Mouse (Mus musculus) olfactory bulb, adult 2 months (tissue): ENCODE data around the gene Ccdc6. TPM values are rescaled to one million over a fixed set of nuclear protein-coding genes. Genes with fewer than 3 reads are reported as not detected.

Source experiments
- H3K27ac ChIP-seq: fragments of 200-500 bp; 2 replicates; pipeline ENCODE4 v1.5.1; 2012; ENCODE audit warnings: low read depth, low read length; ENCODE audit not compliant: insufficient read depth
- H3K4me1 ChIP-seq: fragments of 200-500 bp; 2 replicates; pipeline ENCODE4 v1.6.1; 2012; ENCODE audit warnings: low read length; ENCODE audit not compliant: control insufficient read depth, insufficient read depth
- H3K4me3 ChIP-seq: fragments of 200-500 bp; 2 replicates; pipeline ENCODE4 v1.5.1; 2012; ENCODE audit warnings: mild to moderate bottlenecking, low read depth, low read length, moderate library complexity; ENCODE audit not compliant: insufficient read depth
- CTCF ChIP-seq: fragments of 200-500 bp; IDR thresholded peaks from 2 replicates; pipeline ENCODE4 v1.5.1; 2012; ENCODE audit warnings: low read depth, mild to moderate bottlenecking, low read length, moderate library complexity; ENCODE audit not compliant: insufficient read depth
- POLR2A ChIP-seq: fragments of 200-500 bp; IDR thresholded peaks from 2 replicates; pipeline ENCODE4 v1.6.1; 2012; ENCODE audit warnings: mild to moderate bottlenecking, low read depth, low read length, moderate library complexity; ENCODE audit not compliant: insufficient read depth
- WGBS: fragments of 180-500 bp; shearing (Covaris S2); methylation state at CpG from one replicate; pipeline ENCODE4 v1.1.7; 2018; 5-methylcytosine and 5-hydroxymethylcytosine counted together
- polyA plus RNA-seq: library from polyadenylated mRNA; stranded (reverse); fragments of >200 nt; gene quantifications from 2 replicates; pipeline ENCODE4 v1.2.4, GENCODE M21; 2012; ENCODE audit warnings: low replicate concordance; ENCODE audit not compliant: missing spikeins, insufficient read depth, insufficient read length

Gene Ccdc6
- polyA plus RNA-seq, 1 experiment = not detected

DNA sequence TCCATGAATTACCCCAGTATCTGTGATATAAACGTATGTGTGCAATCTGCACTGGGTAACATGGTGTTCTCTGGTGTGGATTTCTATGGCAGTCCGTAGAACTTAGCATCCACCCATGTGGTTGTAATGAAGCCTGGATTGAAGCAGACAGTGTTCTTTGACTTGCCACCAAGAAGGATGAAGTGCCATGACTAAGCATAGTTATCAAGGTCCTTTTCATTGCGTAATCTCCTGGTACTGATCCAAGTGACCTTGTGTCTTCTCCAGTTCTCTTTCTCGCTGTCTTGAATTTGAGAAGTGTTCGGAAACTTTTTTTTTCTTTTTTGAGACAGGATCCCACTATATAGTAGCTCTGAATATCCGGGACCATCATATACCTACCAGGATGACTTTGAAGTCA is 127.7 kb downstream of the Ccdc6 start:
- no peak for TF ChIP-seq POLR2A
- no peak for TF ChIP-seq CTCF
- Histone ChIP-seq H3K4me3 (no peak overlapping the region), H3K4me1 (no peaks in the 10 kb centered on the region), H3K27ac (no peak overlapping the region)
- 93% methylated on average over 6 of the region's 6 CpGs for WGBS

- no peak for TF ChIP-seq CTCF
- 64% methylated on average over 6 of the region's 6 CpGs for WGBS
- Histone ChIP-seq H3K27ac (no peak overlapping the region), H3K4me3 (no peak overlapping the region), H3K4me1 (no peaks in the 10 kb centered on the region)
Measured at GRCm38 (mm10) chr10:70225760-70226159, 128.8 kb downstream of the Ccdc6 start.

GRCm38 (mm10) chr10:70226608-70227007 is 129.7 kb downstream of the Ccdc6 start:
- Histone ChIP-seq H3K27ac (no peak overlapping the region), H3K4me3 (no peak overlapping the region), H3K4me1 (no peaks in the 10 kb centered on the region)
- TF ChIP-seq CTCF (no peak), POLR2A (no peak)

DNA sequence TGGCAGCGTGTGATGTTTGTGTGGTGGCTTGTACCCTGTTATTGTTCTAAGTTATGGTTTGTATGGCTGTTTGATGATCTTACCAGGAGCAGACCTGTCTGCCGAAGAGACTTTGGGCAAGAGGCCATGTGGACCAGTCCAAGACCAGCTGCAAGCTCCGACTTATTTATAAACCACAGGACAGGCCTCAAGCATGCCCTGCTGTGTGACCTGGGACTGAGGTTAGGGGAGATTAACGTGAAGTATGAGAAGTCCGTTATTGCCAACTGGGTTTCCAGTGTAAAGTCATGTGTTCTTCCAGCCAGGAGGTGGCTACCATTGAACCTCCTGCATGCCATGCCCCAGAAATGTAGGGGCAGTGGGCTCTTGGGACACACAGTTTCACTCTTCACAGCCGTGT is 133.4 kb downstream of the Ccdc6 start:
- Histone ChIP-seq H3K4me1 (no peaks in the 10 kb centered on the region), H3K27ac (no peak overlapping the region), H3K4me3 (no peak overlapping the region)
- whole genome bisulfite sequencing = 89% methylated on average over 6 of the region's 6 CpGs
- TF ChIP-seq POLR2A = no peak
- TF ChIP-seq CTCF = no peak

DNA sequence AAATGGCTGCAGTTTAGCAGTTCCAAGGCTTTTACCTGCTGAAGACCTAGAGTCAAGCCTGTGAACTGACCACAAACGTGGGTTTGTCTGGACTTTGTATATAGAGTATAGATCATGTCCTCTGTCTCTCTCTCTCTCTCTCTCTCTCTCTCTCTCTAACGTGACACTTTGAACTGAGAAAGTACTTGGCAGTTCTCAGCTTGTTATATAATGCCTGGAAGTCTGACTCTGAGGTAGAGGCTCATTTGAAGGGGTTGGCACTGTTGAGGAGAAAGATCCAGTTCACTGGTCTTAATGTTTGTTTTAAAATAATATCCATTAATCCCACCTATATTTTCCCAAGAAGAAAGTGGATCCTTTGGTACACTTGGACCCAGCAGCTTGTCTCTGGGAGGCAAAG is 141.0 kb downstream of the Ccdc6 start:
- TF ChIP-seq POLR2A (no peak), CTCF (no peak)
- Histone ChIP-seq H3K27ac (no peak overlapping the region), H3K4me1 (no peaks in the 10 kb centered on the region), H3K4me3 (no peak overlapping the region)
- 61% methylated on average over 2 of the region's 2 CpGs for WGBS

Other genes with a start within 250 kb of the Ccdc6 start
- not detected in 2 replicates for gene Mrln, start 107.5 kb downstream of the Ccdc6 start, polyA plus RNA-seq
- not detected in 2 replicates for gene Slc16a9, start 148.0 kb downstream of the Ccdc6 start, polyA plus RNA-seq